Mouse (Mus musculus) CH12.LX (cell line): ENCODE measurements around the gene Pmis2.

ENCODE experiments used
- CHD1 ChIP-seq: IDR thresholded peaks from 2 replicates; pipeline ENCODE4 v1.6.1; 2012; ENCODE audit warnings: low read depth, low read length, improper control_type of control experiment, inconsistent platforms
- CTCF ChIP-seq, 2 experiments: IDR thresholded peaks in 1 of 2; conservative IDR thresholded peaks in 1 of 2; 2 replicates each; pipeline ENCODE4 v1.5.1; 2011 to 2012; ENCODE audit warnings: low read depth in 2 of 2, low read length in 2 of 2, improper control_type of control experiment in 1 of 2, inconsistent platforms in 1 of 2, mild to moderate bottlenecking in 1 of 2, moderate library complexity in 1 of 2
- E2F4 ChIP-seq: IDR thresholded peaks from 2 replicates; pipeline ENCODE4 v1.6.1; 2011; ENCODE audit warnings: low read depth, low read length, improper control_type of control experiment; ENCODE audit not compliant: insufficient replicate concordance
- KAT2A ChIP-seq: IDR thresholded peaks from 2 replicates; pipeline ENCODE4 v1.6.1; 2012; ENCODE audit warnings: low read length, improper control_type of control experiment, inconsistent platforms; ENCODE audit not compliant: insufficient replicate concordance
- MAFK ChIP-seq: IDR thresholded peaks from 2 replicates; pipeline ENCODE4 v1.6.1; 2011; ENCODE audit warnings: low read length, improper control_type of control experiment; ENCODE audit not compliant: insufficient replicate concordance
- MAZ ChIP-seq: IDR thresholded peaks from 2 replicates; pipeline ENCODE4 v1.6.1; 2012; ENCODE audit warnings: low read depth, mild to moderate bottlenecking, inconsistent platforms, low read length, improper control_type of control experiment, moderate library complexity
- MXI1 ChIP-seq: IDR thresholded peaks from 2 replicates; pipeline ENCODE4 v1.6.1; 2011; ENCODE audit warnings: mild to moderate bottlenecking, low read depth, low read length, improper control_type of control experiment
- NELFE ChIP-seq: IDR thresholded peaks from 2 replicates; pipeline ENCODE4 v1.6.1; 2011; ENCODE audit warnings: low read depth, low read length, improper control_type of control experiment
- POLR2AphosphoS2 ChIP-seq: IDR thresholded peaks from 2 replicates; pipeline ENCODE4 v1.6.1; 2011; ENCODE audit warnings: low read depth, low read length, improper control_type of control experiment
- RAD21 ChIP-seq: IDR thresholded peaks from 2 replicates; pipeline ENCODE4 v1.6.1; 2011; ENCODE audit warnings: low read depth, mild to moderate bottlenecking, low read length, improper control_type of control experiment, moderate library complexity
- UBTF ChIP-seq: IDR thresholded peaks from 2 replicates; pipeline ENCODE4 v1.6.1; 2012; ENCODE audit warnings: low read depth, mild to moderate bottlenecking, inconsistent platforms, low read length, improper control_type of control experiment, moderate library complexity
- ZC3H11A ChIP-seq: IDR thresholded peaks from 2 replicates; pipeline ENCODE4 v1.6.1; 2012; ENCODE audit warnings: low read depth, mild to moderate bottlenecking, inconsistent platforms, low read length, improper control_type of control experiment

DNA sequence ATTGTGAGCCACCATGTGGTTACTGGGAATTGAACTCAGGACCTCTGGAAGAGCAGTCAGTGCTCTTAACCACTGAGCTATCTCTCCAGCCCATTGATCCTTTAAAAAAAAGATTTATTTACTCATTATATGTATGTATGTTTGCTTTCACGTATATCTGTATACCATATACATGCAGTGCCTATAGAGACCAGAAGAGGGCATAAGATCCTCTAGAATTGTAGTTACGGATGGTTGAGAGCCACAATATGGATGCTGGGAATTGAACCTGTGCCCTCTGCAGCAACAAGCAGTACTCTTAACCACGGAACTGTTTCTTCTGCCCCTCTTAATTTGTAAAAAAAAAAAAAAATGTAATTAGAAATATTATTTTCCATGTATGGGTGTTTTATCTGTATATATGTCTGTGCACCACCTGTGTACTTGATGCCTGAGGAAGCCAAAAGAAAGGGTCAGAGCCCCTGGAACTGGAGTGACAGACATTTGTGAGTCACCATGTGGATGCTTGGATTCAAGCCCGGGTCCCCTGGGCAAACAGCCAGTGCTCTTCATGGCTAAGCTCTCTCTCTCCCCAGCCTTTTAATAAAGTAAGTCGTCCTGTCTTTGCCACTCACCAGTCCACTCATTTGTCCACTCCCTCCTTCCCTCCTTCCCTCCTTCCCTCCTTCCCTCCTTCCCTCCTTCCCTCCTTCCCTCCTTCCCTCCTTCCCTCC, 7.0 kb upstream of the Pmis2 start:
- TF ChIP-seq CTCF (conservative IDR thresholded peaks at IDR 0.05 in 1 of 2, IDR thresholded peaks at IDR 0.05 in 1 of 2; ENCODE audit: low read depth in 2 of 2, low read length in 2 of 2) (peak in 1 of 2 experiments; percentile 24; a peak in 1 of 4 replicates), RAD21 (peak; percentile 9; the same call in 1 of the 2 replicates), KAT2A (no peak), MAZ (no peak), CHD1 (no peak), UBTF (no peak), E2F4 (no peak), ZC3H11A (no peak), MXI1 (no peak), NELFE (no peak), MAFK (no peak), POLR2AphosphoS2 (no peak)
